Mouse (Mus musculus): ENCODE data around the gene Enpp7.

The Enpp7 gene

GRCm38 (mm10) chr11:118998540-118999265 lies 10.7 kb downstream of the Enpp7 start:
- DNase-seq (ENCODE audit: low read depth), result peak; percentile 66

- no peak for DNase-seq (ENCODE audit: low read depth)
Measured at GRCm38 (mm10) chr11:118999361-118999804, 11.4 kb downstream of the Enpp7 start.

GRCm38 (mm10) chr11:119000877-119001276 lies 12.9 kb downstream of the Enpp7 start:
- no peak for DNase-seq (ENCODE audit: low read depth)

- DNase-seq (ENCODE audit: low read depth), result no peak
Measured at GRCm38 (mm10) chr11:119001493-119002128, 13.6 kb downstream of the Enpp7 start.

- DNase-seq (ENCODE audit: low read depth), result peak; percentile 90
Measured at GRCm38 (mm10) chr11:119005547-119006275, 17.7 kb downstream of the Enpp7 start.

- no peak for DNase-seq (ENCODE audit: low read depth)
Measured at GRCm38 (mm10) chr11:119006462-119006861, 18.5 kb downstream of the Enpp7 start.

- no peak for DNase-seq (ENCODE audit: low read depth)
Measured at GRCm38 (mm10) chr11:119007461-119008456, 19.8 kb downstream of the Enpp7 start.

GRCm38 (mm10) chr11:119014455-119014854 lies 26.5 kb downstream of the Enpp7 start:
- DNase-seq (ENCODE audit: low read depth), result no peak

GRCm38 (mm10) chr11:119017506-119017905 lies 29.5 kb downstream of the Enpp7 start:
- DNase-seq (ENCODE audit: low read depth), result no peak

GRCm38 (mm10) chr11:119021180-119021579 lies 33.2 kb downstream of the Enpp7 start:
- peak; percentile 48 for DNase-seq (ENCODE audit: low read depth)

- DNase-seq (ENCODE audit: low read depth), result no peak
Measured at GRCm38 (mm10) chr11:119022068-119022894, 34.3 kb downstream of the Enpp7 start.

GRCm38 (mm10) chr11:119022895-119023615 lies 35.1 kb downstream of the Enpp7 start, which contains the start of gene Cbx2:
Cbx2 (plus strand) TSS chr11:119022962.
- peak; percentile 68 for DNase-seq (ENCODE audit: low read depth)

GRCm38 (mm10) chr11:119023616-119023980 lies 35.6 kb downstream of the Enpp7 start:
- no peak for DNase-seq (ENCODE audit: low read depth)

GRCm38 (mm10) chr11:119024260-119024659 lies 36.3 kb downstream of the Enpp7 start:
- peak; percentile 47 for DNase-seq (ENCODE audit: low read depth)

- DNase-seq (ENCODE audit: low read depth), result no peak
Measured at GRCm38 (mm10) chr11:119026203-119026602, 38.2 kb downstream of the Enpp7 start.

GRCm38 (mm10) chr11:119033874-119034558 lies 46.0 kb downstream of the Enpp7 start:
- peak; percentile 76 for DNase-seq (ENCODE audit: low read depth)

GRCm38 (mm10) chr11:119034635-119035034 lies 46.6 kb downstream of the Enpp7 start:
- DNase-seq (ENCODE audit: low read depth), result no peak

GRCm38 (mm10) chr11:119035094-119035685 lies 47.2 kb downstream of the Enpp7 start:
- DNase-seq (ENCODE audit: low read depth), result no peak

- no peak for DNase-seq (ENCODE audit: low read depth)
Measured at GRCm38 (mm10) chr11:119035686-119036165, 47.7 kb downstream of the Enpp7 start.
